15 mouse cellular contexts compared by ENCODE assay signal in genomic region chr6:12993772-12994171, GRCm38 (mm10).
"Had no signal": no experiment of that assay in that cellular context is flagged by ENCODE, and none has a peak within 500 bp of the region (broad histone marks: within the 10 kb centered on the region; RNA-seq: fewer than 3 reads in every experiment).

No protein-coding gene starts in this region.

- H3K4me2 ChIP-seq: lung, embryonic 15.5 days; midbrain, embryonic 12.5 days; neural tube, embryonic 12.5 days had no signal

- H3K4me3 ChIP-seq: lung, embryonic 15.5 days; midbrain, embryonic 10.5 days; midbrain, embryonic 12.5 days; neural tube, embryonic 12.5 days had no signal

- H3K27me3 ChIP-seq: lung, embryonic 15.5 days; midbrain, embryonic 12.5 days; neural tube, embryonic 12.5 days had no signal

- H3K4me1 ChIP-seq: lung, embryonic 15.5 days; midbrain, embryonic 10.5 days; midbrain, embryonic 12.5 days; neural tube, embryonic 12.5 days had no signal

- H3K9ac ChIP-seq: liver, postnatal 0 days; lung, embryonic 15.5 days; midbrain, embryonic 12.5 days; neural tube, embryonic 12.5 days had no signal

- H3K9me3 ChIP-seq: lung, embryonic 15.5 days; midbrain, embryonic 10.5 days; midbrain, embryonic 12.5 days; neural tube, embryonic 12.5 days had no signal

- H3K27ac ChIP-seq: lung, embryonic 15.5 days; midbrain, embryonic 10.5 days; midbrain, embryonic 12.5 days; neural tube, embryonic 12.5 days had no signal

- ATAC-seq: liver, postnatal 0 days had no signal

- H3K36me3 ChIP-seq: lung, embryonic 15.5 days; midbrain, embryonic 10.5 days; midbrain, embryonic 12.5 days; neural tube, embryonic 12.5 days had no signal

- DNase-seq: liver, postnatal 0 days; lung, adult 2 months; lung, postnatal 10 days; lung, postnatal 4 days; midbrain, embryonic 14.5 days; right cerebral cortex, postnatal 25 days; right cerebral cortex, postnatal 4 days; spleen, adult 18-20 months; thymus, adult 18-20 months; thymus, postnatal 14 days; thymus, postnatal 36 days had no signal
